Mouse (Mus musculus) CH12.LX (cell line): ENCODE data around the gene Rasa3. TPM values are rescaled to one million over a fixed set of nuclear protein-coding genes. Genes with fewer than 3 reads are reported as not detected.
A peak's percentile ranks its signal among the peaks of the same experiment; 100 is the strongest.

Experiments used
- DNase-seq: peaks from one replicate; pipeline ENCODE4 v3.0.0-alpha.2; 2013; ENCODE audit errors: extremely low read depth
- H3K27ac ChIP-seq: 2 replicates; pipeline ENCODE4 v1.5.1; 2012; ENCODE audit warnings: low read depth, mild to moderate bottlenecking, control low read depth, moderate library complexity; ENCODE audit not compliant: insufficient read depth
- H3K27me3 ChIP-seq: replicated peaks from 2 replicates; pipeline ENCODE3; 2012; ENCODE audit warnings: inconsistent platforms
- H3K36me3 ChIP-seq, 2 experiments: replicated peaks in 1 of 2; 2 replicates each; pipeline versions ENCODE3 to v1.6.1; 2012; ENCODE audit warnings: inconsistent platforms in 1 of 2, low read length in 1 of 2, mild to moderate bottlenecking in 1 of 2, mixed read lengths in 1 of 2, moderate library complexity in 1 of 2; ENCODE audit not compliant: control insufficient read depth in 1 of 2, insufficient read depth in 1 of 2
- H3K4me1 ChIP-seq, 2 experiments: 2 replicates each; pipeline ENCODE4 v1.6.1; 2012; ENCODE audit warnings: inconsistent platforms in 1 of 2, moderate library complexity in 1 of 2; ENCODE audit not compliant: insufficient read depth in 2 of 2, control insufficient read depth in 1 of 2
- H3K4me2 ChIP-seq: 2 replicates; pipeline ENCODE4 v1.6.1; 2012; ENCODE audit warnings: low read depth, mild to moderate bottlenecking, control low read depth; ENCODE audit not compliant: poor library complexity, insufficient read depth, severe bottlenecking
- H3K4me3 ChIP-seq, 3 experiments: fragments of 150-350 bp in 1 of 3; sonication (generic) in 1 of 3; replicated peaks in 1 of 3; 2 replicates each; pipeline versions ENCODE3 to v1.5.1; 2011 to 2012; ENCODE audit warnings: low read depth in 2 of 3, low read length in 2 of 3, mild to moderate bottlenecking in 2 of 3, moderate library complexity in 2 of 3, control low read depth in 1 of 3, improper control_type of control experiment in 1 of 3, inconsistent platforms in 1 of 3, mixed read lengths in 1 of 3; ENCODE audit not compliant: poor library complexity in 1 of 3
- H3K79me2 ChIP-seq: replicated peaks from 2 replicates; pipeline ENCODE4 v1.6.1; 2012; ENCODE audit warnings: mild to moderate bottlenecking, moderate library complexity; ENCODE audit not compliant: control insufficient read depth, poor library complexity, insufficient read depth, severe bottlenecking; ENCODE audit errors: extremely low read depth
- H3K9ac ChIP-seq: 2 replicates; pipeline ENCODE4 v1.6.1; 2012; ENCODE audit warnings: low read depth, mild to moderate bottlenecking, control low read depth, moderate library complexity; ENCODE audit not compliant: insufficient read depth
- H3K9me3 ChIP-seq: replicated peaks from 2 replicates; pipeline ENCODE3; 2012; ENCODE audit warnings: low read length, inconsistent platforms, mixed read lengths
- BHLHE40 ChIP-seq: IDR thresholded peaks from 2 replicates; pipeline ENCODE4 v1.6.1; 2011; ENCODE audit warnings: mild to moderate bottlenecking, low read depth, low read length, improper control_type of control experiment
- CHD1 ChIP-seq: IDR thresholded peaks from 2 replicates; pipeline ENCODE4 v1.6.1; 2012; ENCODE audit warnings: low read depth, low read length, improper control_type of control experiment, inconsistent platforms
- CHD2 ChIP-seq: IDR thresholded peaks from 2 replicates; pipeline ENCODE4 v1.6.1; 2011; ENCODE audit warnings: low read length, improper control_type of control experiment
- CTCF ChIP-seq, 2 experiments: IDR thresholded peaks in 1 of 2; conservative IDR thresholded peaks in 1 of 2; 2 replicates each; pipeline ENCODE4 v1.5.1; 2011 to 2012; ENCODE audit warnings: low read depth in 2 of 2, low read length in 2 of 2, improper control_type of control experiment in 1 of 2, inconsistent platforms in 1 of 2, mild to moderate bottlenecking in 1 of 2, moderate library complexity in 1 of 2
- E2F4 ChIP-seq: IDR thresholded peaks from 2 replicates; pipeline ENCODE4 v1.6.1; 2011; ENCODE audit warnings: low read depth, low read length, improper control_type of control experiment; ENCODE audit not compliant: insufficient replicate concordance
- ELF1 ChIP-seq: IDR thresholded peaks from 2 replicates; pipeline ENCODE4 v1.6.1; 2014; ENCODE audit warnings: low read depth, mild to moderate bottlenecking, inconsistent platforms, low read length, improper control_type of control experiment
- EP300 ChIP-seq: IDR thresholded peaks from 2 replicates; pipeline ENCODE4 v1.6.1; 2011; ENCODE audit warnings: low read length, improper control_type of control experiment
- ETS1 ChIP-seq: conservative IDR thresholded peaks from 2 replicates; pipeline ENCODE4 v1.6.1; 2012; ENCODE audit warnings: low read depth, mild to moderate bottlenecking, inconsistent platforms, low read length, improper control_type of control experiment, moderate library complexity
- GABPA ChIP-seq: IDR thresholded peaks from 2 replicates; pipeline ENCODE4 v1.6.1; 2012; ENCODE audit warnings: low read depth, low read length, improper control_type of control experiment, inconsistent platforms; ENCODE audit not compliant: insufficient replicate concordance
- HCFC1 ChIP-seq: IDR thresholded peaks from 2 replicates; pipeline ENCODE4 v1.6.1; 2012; ENCODE audit warnings: low read depth, mild to moderate bottlenecking, inconsistent platforms, low read length, improper control_type of control experiment
- IRF4 ChIP-seq: IDR thresholded peaks from 2 replicates; pipeline ENCODE4 v1.6.1; 2014; ENCODE audit warnings: low read depth, mild to moderate bottlenecking, inconsistent platforms, low read length, improper control_type of control experiment
- JUN ChIP-seq: IDR thresholded peaks from 2 replicates; pipeline ENCODE4 v1.6.1; 2011; ENCODE audit warnings: low read depth, mild to moderate bottlenecking, low read length, improper control_type of control experiment, moderate library complexity; ENCODE audit not compliant: insufficient read depth
- JUND ChIP-seq: conservative IDR thresholded peaks from 2 replicates; pipeline ENCODE4 v1.6.1; 2011; ENCODE audit warnings: low read depth, low read length, improper control_type of control experiment
- KAT2A ChIP-seq: IDR thresholded peaks from 2 replicates; pipeline ENCODE4 v1.6.1; 2012; ENCODE audit warnings: low read length, improper control_type of control experiment, inconsistent platforms; ENCODE audit not compliant: insufficient replicate concordance
- MAFK ChIP-seq: IDR thresholded peaks from 2 replicates; pipeline ENCODE4 v1.6.1; 2011; ENCODE audit warnings: low read length, improper control_type of control experiment; ENCODE audit not compliant: insufficient replicate concordance
- MAX ChIP-seq: IDR thresholded peaks from 2 replicates; pipeline ENCODE4 v1.6.1; 2011; ENCODE audit warnings: low read length, improper control_type of control experiment
- MAZ ChIP-seq: IDR thresholded peaks from 2 replicates; pipeline ENCODE4 v1.6.1; 2012; ENCODE audit warnings: low read depth, mild to moderate bottlenecking, inconsistent platforms, low read length, improper control_type of control experiment, moderate library complexity
- MEF2A ChIP-seq: IDR thresholded peaks from 2 replicates; pipeline ENCODE4 v1.6.1; 2014; ENCODE audit warnings: low read depth, mild to moderate bottlenecking, inconsistent platforms, low read length, improper control_type of control experiment, borderline replicate concordance
- MXI1 ChIP-seq: IDR thresholded peaks from 2 replicates; pipeline ENCODE4 v1.6.1; 2011; ENCODE audit warnings: mild to moderate bottlenecking, low read depth, low read length, improper control_type of control experiment
- MYC ChIP-seq: IDR thresholded peaks from 2 replicates; pipeline ENCODE4 v1.6.1; 2011; ENCODE audit warnings: low read depth, mild to moderate bottlenecking, improper control_type of control experiment, low read length
- NELFE ChIP-seq: IDR thresholded peaks from 2 replicates; pipeline ENCODE4 v1.6.1; 2011; ENCODE audit warnings: low read depth, low read length, improper control_type of control experiment
- NRF1 ChIP-seq: IDR thresholded peaks from 2 replicates; pipeline ENCODE4 v1.6.1; 2014; ENCODE audit warnings: low read depth, mild to moderate bottlenecking, inconsistent platforms, low read length, improper control_type of control experiment, moderate library complexity
- PAX5 ChIP-seq: IDR thresholded peaks from 2 replicates; pipeline ENCODE4 v1.6.1; 2012; ENCODE audit warnings: low read length, inconsistent platforms, mixed read lengths
- POLR2A ChIP-seq: IDR thresholded peaks from 2 replicates; pipeline ENCODE4 v1.6.1; 2011; ENCODE audit warnings: low read depth, mild to moderate bottlenecking, improper control_type of control experiment, low read length
- POLR2AphosphoS2 ChIP-seq: IDR thresholded peaks from 2 replicates; pipeline ENCODE4 v1.6.1; 2011; ENCODE audit warnings: low read depth, low read length, improper control_type of control experiment
- RAD21 ChIP-seq: IDR thresholded peaks from 2 replicates; pipeline ENCODE4 v1.6.1; 2011; ENCODE audit warnings: low read depth, mild to moderate bottlenecking, low read length, improper control_type of control experiment, moderate library complexity
- RCOR1 ChIP-seq: conservative IDR thresholded peaks from 2 replicates; pipeline ENCODE4 v1.6.1; 2012; ENCODE audit warnings: low read depth, mild to moderate bottlenecking, inconsistent platforms, low read length, improper control_type of control experiment
- SIN3A ChIP-seq: IDR thresholded peaks from 2 replicates; pipeline ENCODE4 v1.6.1; 2012; ENCODE audit warnings: low read length, improper control_type of control experiment, inconsistent platforms
- SMC3 ChIP-seq: IDR thresholded peaks from 2 replicates; pipeline ENCODE4 v1.6.1; 2011; ENCODE audit warnings: low read depth, low read length, improper control_type of control experiment
- TBP ChIP-seq: conservative IDR thresholded peaks from 2 replicates; pipeline ENCODE4 v1.6.1; 2011; ENCODE audit warnings: low read depth, low read length, improper control_type of control experiment
- TCF12 ChIP-seq: IDR thresholded peaks from 2 replicates; pipeline ENCODE4 v1.6.1; 2014; ENCODE audit warnings: low read depth, mild to moderate bottlenecking, inconsistent platforms, low read length, improper control_type of control experiment
- UBTF ChIP-seq: IDR thresholded peaks from 2 replicates; pipeline ENCODE4 v1.6.1; 2012; ENCODE audit warnings: low read depth, mild to moderate bottlenecking, inconsistent platforms, low read length, improper control_type of control experiment, moderate library complexity
- USF1 ChIP-seq: IDR thresholded peaks from 2 replicates; pipeline ENCODE4 v1.6.1; 2014; ENCODE audit warnings: low read depth, mild to moderate bottlenecking, inconsistent platforms, low read length, improper control_type of control experiment
- USF2 ChIP-seq: conservative IDR thresholded peaks from 2 replicates; pipeline ENCODE4 v1.6.1; 2011; ENCODE audit warnings: low read depth, low read length, improper control_type of control experiment
- ZC3H11A ChIP-seq: IDR thresholded peaks from 2 replicates; pipeline ENCODE4 v1.6.1; 2012; ENCODE audit warnings: low read depth, mild to moderate bottlenecking, inconsistent platforms, low read length, improper control_type of control experiment
- ZKSCAN1 ChIP-seq: IDR thresholded peaks from 2 replicates; pipeline ENCODE4 v1.6.1; 2012; ENCODE audit warnings: low read depth, inconsistent platforms, low read length, improper control_type of control experiment, borderline replicate concordance
- ZMIZ1 ChIP-seq: IDR thresholded peaks from 2 replicates; pipeline ENCODE4 v1.6.1; 2012; ENCODE audit warnings: low read depth, mild to moderate bottlenecking, inconsistent platforms, low read length, improper control_type of control experiment
- ZNF384 ChIP-seq: IDR thresholded peaks from 2 replicates; pipeline ENCODE4 v1.6.1; 2012; ENCODE audit warnings: low read depth, low read length, improper control_type of control experiment, inconsistent platforms
- dilution Hi-C: fragments of 300-500 bp; cut with MboI; formaldehyde crosslinking; loops from 2 replicates; pipeline ENCODE4 v1.14.3; 2020; ENCODE audit warnings: low sequenced_read_pairs; ENCODE audit not compliant: extremely low pct_unique_long_range_greater_than_20kb, extremely low pct_ligation_motif_present
- in situ Hi-C: fragments of 300-500 bp; cut with MboI; formaldehyde crosslinking; loops from 3 replicates; pipeline ENCODE4 v1.14.3; 2019; ENCODE audit warnings: low sequenced_read_pairs, low pct_ligation_motif_present, low pct_unique_long_range_greater_than_20kb, mixed read lengths
- polyA plus RNA-seq: library from polyadenylated mRNA; unstranded; fragments of >175 nt; gene quantifications from 2 replicates; pipeline ENCODE4 v1.2.1, GENCODE M21; 2012; ENCODE audit warnings: low read depth; ENCODE audit not compliant: insufficient read length
- total RNA-seq, 2 experiments: library from RNA; depleted of rRNA; stranded (reverse); fragments of 300-350 nt in 1 of 2; fragments of >200 nt in 1 of 2; gene quantifications; 2 replicates each; pipeline ENCODE4 v1.2.3; 2012 to 2014

Rasa3 gene
- total and polyA plus RNA-seq, 3 experiments = 12.8 to 28.5 (median 13.6) TPM

GRCm38 (mm10) chr8:13594884-13595323 lies 82.5 kb downstream of the Rasa3 start:
- Histone ChIP-seq H3K4me1 (peaks cover 27 to 72% of the 10 kb centered on the region in 2 experiments), H3K9me3 (peaks cover 3% of the 10 kb centered on the region), H3K27me3 (no peaks in the 10 kb centered on the region), H3K36me3 (peaks cover 8 to 38% of the 10 kb centered on the region in 2 experiments), H3K79me2 (no peaks in the 10 kb centered on the region), H3K27ac (peak overlapping the region; percentile 99), H3K9ac (peak overlapping the region; percentile 74), H3K4me2 (peak overlapping the region; percentile 85), H3K4me3 (peak overlapping the region in 1 of 3 experiments; percentile 4)
- TF ChIP-seq SMC3 = no peak; the same call in 1 of the 2 replicates
- TF ChIP-seq ZMIZ1 = peak; percentile 73
- TF ChIP-seq PAX5 = no peak
- no peak; the same call in none of the 2 replicates for TF ChIP-seq MAX
- peak; percentile 36; the same call in 1 of the 2 replicates for TF ChIP-seq ZNF384
- no peak for TF ChIP-seq KAT2A
- TF ChIP-seq ELF1 = peak; percentile 69
- peak; percentile 60; the same call in 1 of the 2 replicates for TF ChIP-seq CHD2
- TF ChIP-seq BHLHE40 = peak; percentile 99
- TF ChIP-seq CHD1 = no peak
- peak; percentile 75 for TF ChIP-seq USF1
- 0 out of 2 replicates have a peak, but pooled peaks have one; percentile 51 for TF ChIP-seq TBP
- TF ChIP-seq SIN3A = peak; percentile 75
- peak; percentile 95 for TF ChIP-seq IRF4
- TF ChIP-seq HCFC1 = peak; percentile 47; the same call in 1 of the 2 replicates
- TF ChIP-seq POLR2AphosphoS2 = no peak
- TF ChIP-seq NELFE = peak; percentile 64; the same call in 1 of the 2 replicates
- TF ChIP-seq POLR2A = peak; percentile 61
- TF ChIP-seq ZKSCAN1 = no peak
- no peak for TF ChIP-seq CTCF (conservative IDR thresholded peaks at IDR 0.05 in 1 of 2, IDR thresholded peaks at IDR 0.05 in 1 of 2; ENCODE audit: low read depth in 2 of 2, low read length in 2 of 2)
- TF ChIP-seq USF2 = peak; percentile 67
- peak; percentile 79 for TF ChIP-seq MEF2A
- peak; percentile 70 for TF ChIP-seq MXI1
- TF ChIP-seq MAFK = 0 out of 2 replicates have a peak, but pooled peaks have one; percentile 44
- peak; percentile 71 for TF ChIP-seq MAZ
- peak; percentile 82 for TF ChIP-seq TCF12
- no peak; the same call in none of the 2 replicates for TF ChIP-seq RAD21
- TF ChIP-seq E2F4 = no peak
- no peak for TF ChIP-seq JUND
- TF ChIP-seq MYC = peak; percentile 75; the same call in 1 of the 2 replicates
- TF ChIP-seq ETS1 = peak; percentile 88
- TF ChIP-seq NRF1 = no peak
- peak; percentile 94 for TF ChIP-seq EP300
- 0 out of 2 replicates have a peak, but pooled peaks have one; percentile 65 for TF ChIP-seq RCOR1
- TF ChIP-seq UBTF = peak; percentile 86; the same call in 1 of the 2 replicates
- TF ChIP-seq ZC3H11A = no peak
- no peak for TF ChIP-seq GABPA
- TF ChIP-seq JUN = no peak; the same call in 1 of the 2 replicates
- DNase-seq = peak; percentile 94
- dilution Hi-C loops = no loop called here
- in situ Hi-C loops = loop anchor here (5.0 kb wide), 2 partner anchors 38 to 82 kb away; partner anchors contain the start of gene Rasa3
